Mouse (Mus musculus) WW6 (cell line): ENCODE measurements around the gene Gatad2a.

Source experiments
- DNase-seq: peaks from one replicate; pipeline ENCODE4 v3.0.0-alpha.2; 2013; ENCODE audit warnings: low read depth, low spot score

Gatad2a gene

DNA sequence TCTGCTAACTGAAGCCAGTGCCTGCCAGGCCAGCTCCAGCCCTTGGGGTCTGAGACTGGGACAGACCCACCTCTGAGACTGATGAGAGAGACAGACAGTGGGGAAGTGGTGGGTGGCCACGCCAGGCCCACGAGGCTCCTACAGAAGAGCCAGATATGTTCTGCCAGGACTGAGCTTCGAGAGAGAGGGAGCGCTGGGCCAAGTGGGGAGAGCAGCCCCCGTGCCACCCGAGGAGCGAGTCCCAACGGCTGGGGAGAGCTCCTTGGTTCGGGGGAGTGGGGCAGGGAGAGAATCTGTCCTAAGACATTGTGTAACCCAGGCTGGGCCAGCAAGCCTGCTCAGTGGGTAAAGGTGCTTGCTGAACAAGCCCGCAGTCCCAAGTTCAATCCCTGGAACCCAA lies 119.2 kb downstream of the Gatad2a start:
- DNase-seq, result no peak

DNA sequence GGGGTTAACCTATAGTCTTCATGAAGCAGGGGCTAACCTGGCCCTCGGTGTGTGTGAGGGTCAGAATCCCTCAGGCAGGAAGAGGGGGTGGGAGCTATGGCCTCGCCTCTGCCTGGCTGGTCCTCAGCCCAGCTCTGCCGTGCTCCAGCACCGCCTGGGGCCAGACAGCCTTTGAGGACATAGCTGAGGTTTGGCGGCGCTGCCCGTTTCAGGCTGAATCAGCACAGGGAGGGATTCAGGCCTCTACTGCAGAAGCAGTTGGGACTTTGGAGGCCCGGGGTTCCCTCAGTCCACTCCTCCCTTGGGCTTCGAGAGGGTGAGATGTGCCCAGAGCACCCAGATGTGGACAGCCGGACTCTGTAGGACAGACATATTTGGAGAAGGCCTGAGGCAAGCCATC lies 120.1 kb downstream of the Gatad2a start:
- no peak for DNase-seq

DNA sequence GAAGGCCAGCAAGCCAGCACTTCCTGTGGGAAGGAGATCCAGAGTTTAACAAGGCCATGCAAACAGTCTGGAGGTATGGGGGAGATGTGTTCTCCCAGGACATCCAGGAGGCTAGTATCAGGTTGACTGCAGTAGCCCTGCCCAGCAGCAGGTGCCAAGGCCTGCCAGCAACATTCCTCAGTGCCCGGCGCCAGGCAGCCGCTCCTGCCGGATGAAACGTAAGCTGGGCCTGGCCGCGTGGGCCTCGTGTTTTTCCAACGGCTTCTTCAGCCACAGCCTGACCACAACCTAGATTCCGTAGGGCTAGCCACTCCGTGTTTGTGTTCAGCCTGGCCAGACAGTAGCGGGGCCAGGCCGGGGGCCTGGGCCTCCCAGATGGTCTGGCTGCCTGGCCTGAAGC lies 121.5 kb downstream of the Gatad2a start:
- no peak for DNase-seq

DNA sequence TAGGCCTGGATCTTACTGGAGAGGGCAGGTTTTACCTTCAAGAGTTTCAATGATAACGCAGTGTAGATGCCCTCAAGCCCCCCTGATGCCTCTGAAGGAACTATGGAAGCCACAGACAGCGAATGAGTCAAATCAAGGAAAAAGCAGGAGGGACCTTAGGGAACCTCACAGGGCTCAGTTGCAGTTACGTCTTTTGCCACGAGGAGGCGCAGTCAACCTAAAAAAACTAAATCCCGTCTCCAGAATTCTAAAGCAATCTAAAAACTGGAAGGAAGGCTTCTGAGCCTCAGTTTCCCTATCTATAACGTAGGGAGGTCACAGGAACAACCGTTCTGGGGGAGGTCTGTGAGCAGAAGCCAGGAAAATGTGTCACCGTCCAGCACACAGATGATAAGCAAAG lies 122.0 kb downstream of the Gatad2a start:
- no peak for DNase-seq

DNA sequence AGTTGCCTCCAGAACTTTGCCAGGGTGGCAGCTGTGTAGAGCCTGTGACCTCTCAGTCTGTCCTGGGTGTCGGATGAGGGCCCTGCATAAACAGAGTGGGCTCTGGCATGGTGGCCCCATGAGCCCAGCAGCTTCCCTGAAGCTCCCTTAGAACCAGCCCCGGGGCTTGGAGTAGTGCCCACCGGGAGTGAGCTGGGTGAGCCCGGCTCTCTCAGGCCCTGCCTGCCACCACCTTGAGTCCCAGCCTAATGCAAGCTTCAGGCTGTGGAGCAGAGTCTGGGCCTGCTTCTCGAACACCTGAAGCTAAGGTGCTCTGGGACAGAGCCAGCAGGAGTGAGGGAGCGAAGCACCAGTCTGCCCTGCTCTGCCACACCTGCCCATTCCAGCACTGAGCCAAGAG lies 125.3 kb downstream of the Gatad2a start:
- DNase-seq, result no peak

DNA sequence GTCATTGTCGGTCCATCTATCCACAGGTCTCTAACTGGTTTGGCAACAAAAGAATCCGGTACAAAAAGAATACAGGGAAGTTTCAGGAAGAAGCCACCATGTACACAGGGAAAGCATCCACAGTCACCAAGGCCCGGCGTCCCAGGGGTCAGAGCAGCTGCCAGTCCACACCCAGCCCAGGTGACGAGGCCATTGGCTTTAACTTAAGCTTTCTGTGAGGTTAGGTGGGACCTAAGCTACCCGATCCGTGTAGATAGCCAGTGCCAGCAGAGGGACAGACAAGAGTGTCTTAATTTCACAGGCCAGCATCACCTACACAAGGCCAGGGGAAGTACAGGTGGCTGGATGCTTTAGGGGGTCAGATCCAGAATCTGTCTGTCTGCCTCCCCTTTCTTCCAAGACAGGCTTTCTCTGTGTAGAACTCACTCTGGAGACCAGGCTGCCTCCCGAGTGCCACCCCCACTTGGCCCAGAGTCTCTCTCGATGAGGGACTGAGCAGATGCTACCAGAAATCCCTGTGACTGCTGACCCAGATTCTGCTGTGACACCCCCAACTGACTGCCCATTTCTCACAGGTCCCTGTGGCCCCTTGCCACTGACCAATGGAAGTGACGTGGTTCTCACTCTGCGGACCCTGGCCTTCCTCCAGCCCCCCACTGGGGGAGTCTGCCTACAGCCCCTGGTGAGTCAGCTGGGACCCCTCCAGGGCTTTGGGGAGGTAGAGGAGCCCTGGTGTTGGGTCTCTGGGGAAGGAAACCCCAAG lies 126.0 kb downstream of the Gatad2a start:
- no peak for DNase-seq

DNA sequence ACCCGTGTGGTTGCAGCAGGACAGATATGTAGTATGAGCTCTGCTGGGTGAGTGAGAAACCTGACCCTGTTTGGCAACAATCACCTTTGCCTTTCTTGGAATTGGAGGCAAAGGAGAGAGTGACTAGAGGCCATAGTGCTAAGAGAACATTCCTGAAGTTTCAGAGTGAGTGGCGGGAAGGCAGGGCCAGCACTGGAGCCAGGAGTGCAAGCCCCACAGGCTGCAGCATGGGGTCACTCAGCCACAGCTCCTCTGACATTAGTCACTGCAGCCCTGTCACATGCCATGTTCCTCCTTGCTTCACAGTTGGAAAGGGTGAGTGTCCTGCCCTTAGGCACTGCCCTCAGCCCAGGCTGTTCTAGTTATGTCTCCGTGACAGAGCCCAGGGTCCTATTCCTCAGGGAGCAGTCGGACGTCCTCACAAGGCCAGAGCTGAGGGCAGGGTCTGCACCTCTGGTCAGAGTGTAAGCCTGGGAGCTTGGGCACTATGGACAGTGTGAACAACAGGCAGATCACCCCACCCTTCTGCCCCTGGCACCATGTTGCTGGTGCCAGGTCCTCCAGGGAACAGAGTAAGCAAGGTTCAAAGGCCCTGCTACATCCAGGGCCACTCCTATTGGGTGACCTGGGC lies 128.4 kb downstream of the Gatad2a start:
- DNase-seq, result no peak

DNA sequence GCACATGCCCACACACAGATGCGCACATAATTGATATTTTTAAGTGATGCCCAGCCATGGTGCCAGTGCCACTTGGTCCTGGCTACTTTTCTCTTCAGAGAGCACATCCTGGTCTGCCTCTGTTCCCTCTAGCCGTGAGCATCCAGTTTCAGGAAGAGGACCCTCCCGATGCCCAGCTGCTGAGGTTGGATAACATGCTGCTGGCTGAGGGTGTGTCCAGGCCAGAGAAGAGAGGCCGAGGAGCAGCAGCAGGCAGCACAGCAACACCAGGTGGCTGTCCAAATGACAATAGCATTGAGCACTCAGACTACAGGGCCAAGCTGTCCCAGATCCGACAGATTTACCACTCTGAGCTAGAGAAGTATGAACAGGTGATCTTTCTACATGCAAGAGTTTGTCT lies 132.0 kb downstream of the Gatad2a start:
- no peak for DNase-seq

DNA sequence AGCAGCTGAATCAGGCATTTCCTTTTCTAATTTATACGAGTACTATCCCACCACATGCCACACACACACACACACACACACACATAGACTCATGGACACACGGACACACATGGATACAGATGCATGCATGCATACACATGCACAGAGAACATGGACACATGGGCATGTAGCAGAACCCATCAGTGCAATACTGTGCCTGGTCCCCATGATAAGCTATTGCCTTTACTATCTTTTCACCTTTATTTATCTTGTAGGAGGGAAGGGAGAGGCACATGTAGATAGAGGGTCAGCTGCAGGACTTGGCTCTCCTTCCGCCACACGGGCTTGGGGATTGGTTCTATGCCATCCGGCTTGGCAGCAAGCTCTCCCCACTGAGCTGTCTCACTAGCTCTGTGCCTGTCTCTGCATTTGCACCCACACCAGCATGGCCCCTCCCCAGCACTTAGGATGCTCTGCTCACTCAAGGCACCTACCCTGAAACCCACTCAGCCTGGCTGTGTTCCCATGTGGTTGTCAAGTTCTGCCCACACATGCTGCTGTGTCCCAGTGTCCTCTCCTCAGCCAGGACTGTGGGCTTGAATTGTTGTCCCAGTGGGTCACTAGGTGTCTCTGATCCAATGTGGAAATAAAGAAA lies 132.7 kb downstream of the Gatad2a start:
- no peak for DNase-seq

DNA sequence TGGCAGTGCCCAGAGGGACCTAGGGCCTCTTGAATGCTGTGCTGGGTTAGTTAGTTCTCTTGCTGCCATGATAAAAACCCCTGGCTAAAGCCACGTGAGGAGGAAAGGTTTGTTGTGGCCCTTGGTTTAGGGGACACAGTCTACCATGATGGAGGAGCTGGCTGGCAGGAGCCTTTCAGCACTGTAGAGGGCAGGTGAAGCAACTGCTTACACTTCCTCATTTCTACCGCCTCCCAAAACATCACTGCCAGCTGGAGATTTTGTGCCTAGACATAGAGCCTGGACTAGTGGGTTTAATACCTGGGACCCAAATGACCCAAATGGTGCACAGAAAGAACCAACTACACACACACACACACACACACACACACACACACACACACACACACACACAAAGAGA lies 134.9 kb downstream of the Gatad2a start:
- DNase-seq, result no peak

DNA sequence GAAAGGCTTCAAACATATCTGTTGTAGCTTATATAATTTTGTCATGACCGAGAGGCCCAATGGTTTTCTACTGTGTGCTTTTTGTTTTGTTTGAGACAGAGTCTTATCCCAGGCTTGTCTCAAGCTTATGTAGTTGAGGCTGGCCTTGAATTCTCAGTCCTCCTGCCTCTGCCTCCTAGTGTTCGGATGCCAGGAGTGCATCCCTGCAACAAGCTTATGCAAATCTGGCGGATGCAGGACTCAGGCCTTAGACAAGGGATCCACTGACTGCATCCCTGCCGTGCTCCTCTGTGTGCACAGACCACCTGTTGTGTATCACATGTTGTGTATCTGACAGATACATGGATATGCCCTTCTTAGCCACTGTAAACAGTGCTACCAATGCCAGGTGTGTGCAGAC lies 135.4 kb downstream of the Gatad2a start:
- DNase-seq, result no peak
